Comparison of ENCODE assay signal across 11 mouse cellular contexts in genomic region chr5:122303937-122304336, GRCm38 (mm10). TPM values are rescaled to one million over a fixed set of nuclear protein-coding genes. Genes with fewer than 3 reads are reported as not detected.
DNase-seq lines count a peak whose midpoint lies in the region; ATAC-seq and TF ChIP-seq lines count a peak whose summit lies in the region.
"Had no signal": no experiment of that assay in that cellular context is flagged by ENCODE, and none has a peak within 500 bp of the region (broad histone marks: within the 10 kb centered on the region; RNA-seq: fewer than 3 reads in every experiment).

No protein-coding gene starts in this region.

- WGBS in embryonic facial prominence, embryonic 12.5 days, result 84% methylated on average over 7 of the region's 7 CpGs
- WGBS in embryonic facial prominence, embryonic 10.5 days, result 92% methylated on average over 7 of the region's 7 CpGs
- 86% methylated on average over 7 of the region's 7 CpGs for WGBS in limb, embryonic 13.5 days
- WGBS in midbrain, postnatal 0 days, result 91% methylated on average over 7 of the region's 7 CpGs

- no peak overlapping the region for H3K9ac ChIP-seq in embryonic facial prominence, embryonic 12.5 days
- H3K9ac ChIP-seq in limb, embryonic 13.5 days, result no peak overlapping the region
- no peak overlapping the region for H3K9ac ChIP-seq in midbrain, postnatal 0 days (replicated peaks; ENCODE audit: low read length, poor library complexity, severe bottlenecking)
- H3K9ac ChIP-seq: lung, embryonic 14.5 days; midbrain, embryonic 13.5 days had no signal

- H3K4me2 ChIP-seq in embryonic facial prominence, embryonic 12.5 days (replicated peaks), result no peak overlapping the region
- no peak overlapping the region for H3K4me2 ChIP-seq in limb, embryonic 13.5 days (replicated peaks)
- H3K4me2 ChIP-seq in midbrain, postnatal 0 days (ENCODE audit: low read depth, low read length, poor library complexity, severe bottlenecking), result no peak overlapping the region
- H3K4me2 ChIP-seq: lung, embryonic 14.5 days; midbrain, embryonic 13.5 days had no signal

- intact Hi-C loops in left cerebral cortex, adult 2 months (cut with DNase I), result no loop called here

- no peak for TF ChIP-seq CTCF in left cerebral cortex, adult 2 months (IDR thresholded peaks at IDR 0.05)
- TF ChIP-seq CTCF in midbrain, postnatal 0 days (IDR thresholded peaks at IDR 0.05), result no peak

- 0 out of 2 replicates have a peak overlapping the region, but pooled peaks have one; percentile 19 for H3K27ac ChIP-seq in embryonic facial prominence, embryonic 12.5 days
- no peak overlapping the region for H3K27ac ChIP-seq in embryonic facial prominence, embryonic 10.5 days (replicated peaks)
- peak overlapping the region; percentile 54 for H3K27ac ChIP-seq in left cerebral cortex, adult 2 months
- 0 out of 2 replicates have a peak overlapping the region, but pooled peaks have one; percentile 22 for H3K27ac ChIP-seq in limb, embryonic 13.5 days
- H3K27ac ChIP-seq in midbrain, postnatal 0 days (ENCODE audit: low read depth, low read length), result no peak overlapping the region
- H3K27ac ChIP-seq: midbrain, embryonic 13.5 days had no signal

- H3K27me3 ChIP-seq in embryonic facial prominence, embryonic 12.5 days, result no peaks in the 10 kb centered on the region
- no peaks in the 10 kb centered on the region for H3K27me3 ChIP-seq in embryonic facial prominence, embryonic 10.5 days (replicated peaks; ENCODE audit: low read depth, poor library complexity, severe bottlenecking)
- no peaks in the 10 kb centered on the region for H3K27me3 ChIP-seq in limb, embryonic 13.5 days
- no peaks in the 10 kb centered on the region for H3K27me3 ChIP-seq in midbrain, postnatal 0 days (ENCODE audit: insufficient read depth, low read length)
- H3K27me3 ChIP-seq: midbrain, embryonic 13.5 days had no signal

- H3K4me3 ChIP-seq in embryonic facial prominence, embryonic 12.5 days, result no peak overlapping the region
- H3K4me3 ChIP-seq in embryonic facial prominence, embryonic 10.5 days, result no peak overlapping the region
- no peak overlapping the region for H3K4me3 ChIP-seq in left cerebral cortex, adult 2 months
- H3K4me3 ChIP-seq in limb, embryonic 13.5 days, result no peak overlapping the region
- H3K4me3 ChIP-seq in midbrain, postnatal 0 days (ENCODE audit: low read depth, low read length), result no peak overlapping the region
- H3K4me3 ChIP-seq: midbrain, embryonic 13.5 days had no signal

- ATAC-seq in embryonic facial prominence, embryonic 12.5 days (ENCODE audit: insufficient number of reproducible peaks, insufficient read depth, low FRiP score, low TSS enrichment), result no peak
- ATAC-seq in limb, embryonic 13.5 days (ENCODE audit: low FRiP score, low read depth), result no peak
- ATAC-seq in midbrain, postnatal 0 days (ENCODE audit: low FRiP score), result no peak
- ATAC-seq: midbrain, embryonic 13.5 days had no signal

- H3K9me3 ChIP-seq in embryonic facial prominence, embryonic 12.5 days, result no peaks in the 10 kb centered on the region
- H3K9me3 ChIP-seq in embryonic facial prominence, embryonic 10.5 days, result no peaks in the 10 kb centered on the region
- H3K9me3 ChIP-seq in limb, embryonic 13.5 days, result no peaks in the 10 kb centered on the region
- no peaks in the 10 kb centered on the region for H3K9me3 ChIP-seq in midbrain, postnatal 0 days (ENCODE audit: low read length)
- H3K9me3 ChIP-seq: midbrain, embryonic 13.5 days had no signal

- DNase-seq in embryonic facial prominence, embryonic 10.5 days (ENCODE audit: low spot score), result no peak
- no peak for DNase-seq in left cerebral cortex, adult 2 months (ENCODE audit: extremely low spot score in 1 of 2, low spot score in 2 of 2)
- no peak for DNase-seq in left cerebral cortex, adult 8-10 months (ENCODE audit: low spot score in 2 of 2)
- DNase-seq in NIH3T3 (ENCODE audit: low read depth), result peak; percentile 93
- DNase-seq in midbrain, postnatal 0 days (ENCODE audit: low spot score), result no peak
- DNase-seq in B cell, adult 2 months, result no peak
- DNase-seq: cerebellum, adult 11 months had no signal

- no peaks in the 10 kb centered on the region for H3K36me3 ChIP-seq in embryonic facial prominence, embryonic 12.5 days
- peaks cover 23% of the 10 kb centered on the region for H3K36me3 ChIP-seq in embryonic facial prominence, embryonic 10.5 days (replicated peaks)
- H3K36me3 ChIP-seq in limb, embryonic 13.5 days, result peaks cover 10% of the 10 kb centered on the region
- H3K36me3 ChIP-seq in midbrain, postnatal 0 days (ENCODE audit: insufficient read depth, low read length), result no peaks in the 10 kb centered on the region; the same call in 1 of the 2 replicates

- peaks cover 33% of the 10 kb centered on the region for H3K4me1 ChIP-seq in embryonic facial prominence, embryonic 12.5 days
- peaks cover 39% of the 10 kb centered on the region for H3K4me1 ChIP-seq in embryonic facial prominence, embryonic 10.5 days
- H3K4me1 ChIP-seq in limb, embryonic 13.5 days, result peaks cover 33% of the 10 kb centered on the region
- H3K4me1 ChIP-seq in midbrain, postnatal 0 days (ENCODE audit: insufficient read depth, low read length), result peaks cover 3% of the 10 kb centered on the region; the same call in 1 of the 2 replicates

RNA-seq across cellular contexts. Expression of gene Pptc7, which starts 19.8 kb away (rescaled TPM):
- 11.9 and 12.0 TPM in 2 replicates for polyA plus RNA-seq in embryonic facial prominence, embryonic 12.5 days (2016; fragmentation: Nextera tagmentation; extraction: Ambion mirVana)
- 8.0 and 8.9 TPM in 2 replicates for polyA plus RNA-seq in embryonic facial prominence, embryonic 10.5 days (2016; fragmentation: Nextera tagmentation; extraction: Ambion mirVana)
- 10 to 100 TPM; 41.2 to 42.5 TPM for total RNA-seq in left cerebral cortex, adult 2 months (2021)
- 10 to 100 TPM; 44.8 to 52.2 (median 48.8) TPM for total RNA-seq in left cerebral cortex, adult 8-10 months (2022)
- polyA plus RNA-seq in limb, embryonic 13.5 days (2015; fragmentation: Nextera tagmentation; extraction: Ambion mirVana), result 8.5 and 8.8 TPM in 2 replicates
- 19.3 and 22.7 TPM in 2 replicates for total RNA-seq in midbrain, postnatal 0 days (2014; rRNA removed)
- 5.6 and 6.7 TPM in 2 replicates for polyA plus RNA-seq in midbrain, postnatal 0 days (2015; fragmentation: Nextera tagmentation; extraction: Ambion mirVana)

RNA-seq across cellular contexts. Expression of gene Tctn1, which starts 39.7 kb away (rescaled TPM):
- polyA plus RNA-seq in embryonic facial prominence, embryonic 12.5 days (2016; fragmentation: Nextera tagmentation; extraction: Ambion mirVana), result 5.9 and 6.5 TPM in 2 replicates
- 4.8 and 5.5 TPM in 2 replicates for polyA plus RNA-seq in embryonic facial prominence, embryonic 10.5 days (2016; fragmentation: Nextera tagmentation; extraction: Ambion mirVana)
- total RNA-seq in left cerebral cortex, adult 2 months (2021), result 10 to 100 TPM; 13.5 to 13.7 TPM
- total RNA-seq in left cerebral cortex, adult 8-10 months (2022), result 10 to 100 TPM; 15.0 to 16.6 (median 15.7) TPM
- 5.7 and 5.8 TPM in 2 replicates for polyA plus RNA-seq in limb, embryonic 13.5 days (2015; fragmentation: Nextera tagmentation; extraction: Ambion mirVana)
- 30.0 and 37.5 TPM in 2 replicates for total RNA-seq in midbrain, postnatal 0 days (2014; rRNA removed)
- 5.8 and 6.2 TPM in 2 replicates for polyA plus RNA-seq in midbrain, postnatal 0 days (2015; fragmentation: Nextera tagmentation; extraction: Ambion mirVana)

RNA-seq across cellular contexts. Expression of gene Rad9b, which starts 50.1 kb away (rescaled TPM):
- polyA plus RNA-seq in embryonic facial prominence, embryonic 12.5 days (2016; fragmentation: Nextera tagmentation; extraction: Ambion mirVana), result 17.1 and 18.7 TPM in 2 replicates
- 11.4 and 12.6 TPM in 2 replicates for polyA plus RNA-seq in embryonic facial prominence, embryonic 10.5 days (2016; fragmentation: Nextera tagmentation; extraction: Ambion mirVana)
- 1 to 10 TPM; 3.1 to 4.0 TPM for total RNA-seq in left cerebral cortex, adult 2 months (2021)
- 1 to 10 TPM; 3.4 to 5.0 (median 4.2) TPM for total RNA-seq in left cerebral cortex, adult 8-10 months (2022)
- polyA plus RNA-seq in limb, embryonic 13.5 days (2015; fragmentation: Nextera tagmentation; extraction: Ambion mirVana), result 17.1 TPM in 2 replicates
- 16.9 and 17.8 TPM in 2 replicates for total RNA-seq in midbrain, postnatal 0 days (2014; rRNA removed)
- polyA plus RNA-seq in midbrain, postnatal 0 days (2015; fragmentation: Nextera tagmentation; extraction: Ambion mirVana), result 18.1 and 21.8 TPM in 2 replicates

RNA-seq across cellular contexts. Expression of gene Vps29, which starts 50.2 kb away (rescaled TPM):
- 178 and 183 TPM in 2 replicates for polyA plus RNA-seq in embryonic facial prominence, embryonic 12.5 days (2016; fragmentation: Nextera tagmentation; extraction: Ambion mirVana)
- 194 and 197 TPM in 2 replicates for polyA plus RNA-seq in embryonic facial prominence, embryonic 10.5 days (2016; fragmentation: Nextera tagmentation; extraction: Ambion mirVana)
- 100 to 1,000 TPM; 180 to 190 TPM for total RNA-seq in left cerebral cortex, adult 2 months (2021)
- 100 to 1,000 TPM; 182 to 219 (median 199) TPM for total RNA-seq in left cerebral cortex, adult 8-10 months (2022)
- polyA plus RNA-seq in limb, embryonic 13.5 days (2015; fragmentation: Nextera tagmentation; extraction: Ambion mirVana), result 185 and 193 TPM in 2 replicates
- total RNA-seq in midbrain, postnatal 0 days (2014; rRNA removed), result 137 and 149 TPM in 2 replicates
- 366 and 368 TPM in 2 replicates for polyA plus RNA-seq in midbrain, postnatal 0 days (2015; fragmentation: Nextera tagmentation; extraction: Ambion mirVana)

Comparison
In these comparisons a context has a peak if more than half of its experiments do, and no peak if none do; other contexts are left out.
1. H3K27ac ChIP-seq: peak in embryonic facial prominence, embryonic 12.5 days (single experiment), left cerebral cortex, adult 2 months (single experiment) and limb, embryonic 13.5 days (single experiment); none in embryonic facial prominence, embryonic 10.5 days (single experiment) and midbrain, postnatal 0 days (single experiment).